Comparison of ENCODE assay signal across 8 mouse cellular contexts in the genomic region with DNA sequence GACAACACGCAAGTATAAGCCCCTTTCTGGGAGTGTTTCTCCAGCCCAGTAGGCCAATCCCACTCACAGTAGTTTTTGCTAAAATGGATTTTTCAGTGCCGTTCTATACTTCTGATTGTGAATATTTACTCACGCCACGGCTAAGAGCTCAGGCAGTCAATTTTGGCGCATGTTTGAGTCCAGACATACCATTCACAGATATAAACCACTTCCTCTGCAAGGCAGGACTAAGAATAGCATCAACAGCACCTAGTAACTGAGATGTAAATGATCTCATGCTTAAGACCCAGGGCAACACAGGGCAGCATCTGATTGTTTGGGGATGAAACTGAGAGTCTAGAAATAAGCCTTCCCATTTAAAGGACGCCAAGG. TPM values are rescaled to one million over a fixed set of nuclear protein-coding genes. Genes with fewer than 3 reads are reported as not detected.
A peak's percentile ranks its signal among the peaks of the same experiment; 100 is the strongest.
DNase-seq lines count a peak whose midpoint lies in the region; ATAC-seq and TF ChIP-seq lines count a peak whose summit lies in the region.

Gene Tex9 (minus strand): TSS at position 19 of the 372 bp plus-strand sequence.

- H3K4me2 ChIP-seq in hindbrain, embryonic 13.5 days: peak within 1 kb of the TSS; percentile 73

- no peaks in the 10 kb centered on the region for H3K9me3 ChIP-seq in hindbrain, embryonic 13.5 days

- H3K4me1 ChIP-seq in heart, adult 2 months (ENCODE audit: control insufficient read depth, insufficient read depth, low read length): no peaks in the 10 kb centered on the region
- peaks cover 11% of the 10 kb centered on the region for H3K4me1 ChIP-seq in hindbrain, embryonic 13.5 days (replicated peaks)

- H3K27ac ChIP-seq in heart, adult 2 months: peak within 1 kb of the TSS; percentile 47
- H3K27ac ChIP-seq in hindbrain, embryonic 13.5 days: peak within 1 kb of the TSS; percentile 90

- no peak for TF ChIP-seq POLR2A in heart, adult 2 months (IDR thresholded peaks at IDR 0.05; ENCODE audit: insufficient read depth, low read depth, low read length)

- H3K9ac ChIP-seq in heart, adult 2 months (ENCODE audit: low read depth, low read length): peak within 1 kb of the TSS; percentile 78
- H3K9ac ChIP-seq in hindbrain, embryonic 13.5 days: peak within 1 kb of the TSS; percentile 80

- 5% methylated on average over 6 of the region's 6 CpGs for WGBS in heart, adult 2 months
- 13% methylated on average over 6 of the region's 6 CpGs for WGBS in hindbrain, embryonic 13.5 days

- ATAC-seq in hindbrain, embryonic 13.5 days (ENCODE audit: low FRiP score): peak; percentile 61; the same call in 1 of the 2 replicates
- ATAC-seq in megakaryocyte progenitor cell, adult 5-6 weeks (replicated peaks; ENCODE audit: poor library complexity): peak; percentile 26; the same call in 1 of the 2 replicates

- H3K27me3 ChIP-seq in heart, adult 2 months (ENCODE audit: control insufficient read depth, insufficient read depth, low read length): no peaks in the 10 kb centered on the region
- H3K27me3 ChIP-seq in hindbrain, embryonic 13.5 days: no peaks in the 10 kb centered on the region

- H3K4me3 ChIP-seq in heart, adult 2 months: peak within 1 kb of the TSS; percentile 65
- peak within 1 kb of the TSS; percentile 70 for H3K4me3 ChIP-seq in hindbrain, embryonic 13.5 days

- intact Hi-C loops in heart, adult 2 months (cut with DNase I): no loop called here

- TF ChIP-seq CTCF in heart, adult 2 months (IDR thresholded peaks at IDR 0.05): no peak

- no peaks in the 10 kb centered on the region for H3K79me2 ChIP-seq in heart, adult 2 months (replicated peaks; ENCODE audit: control insufficient read depth, insufficient read depth, low read length)

- TF ChIP-seq EP300 in heart, adult 2 months (IDR thresholded peaks at IDR 0.05; ENCODE audit: insufficient read depth, low read depth, low read length): no peak

- H3K36me3 ChIP-seq in heart, adult 2 months (ENCODE audit: control insufficient read depth, insufficient read depth, low read length): no peaks in the 10 kb centered on the region
- H3K36me3 ChIP-seq in hindbrain, embryonic 13.5 days: no peaks in the 10 kb centered on the region; the same call in 1 of the 2 replicates

- DNase-seq in heart, adult 2 months: no peak
- no peak for DNase-seq in heart, adult 11 months
- peak; percentile 33 for DNase-seq in thymus, postnatal 14 days
- DNase-seq in thymus, postnatal 36 days: no peak
- DNase-seq in ovary, postnatal 10 days (ENCODE audit: low spot score): no peak
- DNase-seq in thymus, postnatal 4 days: no peak

RNA-seq across cellular contexts. Expression of gene Tex9, which starts in this region (rescaled TPM):
- 1 to 10 TPM; 1.3 to 1.9 TPM for total RNA-seq in heart, adult 2 months (2021)
- polyA plus RNA-seq in heart, adult 2 months (2012; rRNA removed): 1.2 and 2.1 TPM in 2 replicates
- 38.9 and 43.2 TPM in 2 replicates for polyA plus RNA-seq in hindbrain, embryonic 13.5 days (2015; fragmentation: Nextera tagmentation; extraction: Ambion mirVana)
- 8.8 and 17.7 TPM in 2 replicates for total RNA-seq in megakaryocyte progenitor cell, adult 5-6 weeks (2015)
- 23.1 and 38.9 TPM in 2 replicates for total RNA-seq in megakaryocyte progenitor cell, adult 5-6 weeks (2017)

Comparison
In these comparisons a context has a peak if more than half of its experiments do, and no peak if none do; other contexts are left out.
1. RNA of gene Tex9 (polyA plus RNA-seq): 38.9 to 43.2 TPM in hindbrain, embryonic 13.5 days; 1.2 to 2.1 TPM in heart, adult 2 months; every median in the first group is over 10 times any median in the second.